Mouse (Mus musculus) liver (tissue): ENCODE results near the gene Inpp4b.
"Not testable (repeated sequence)": the region's sequence is repeated elsewhere in the genome, so short reads cannot be mapped to it uniquely, and the experiment has no call there.

ENCODE experiments used
- DNase-seq: peaks from one replicate; pipeline ENCODE4 v3.0.0-alpha.2; 2020; ENCODE audit warnings: mixed read lengths

The Inpp4b gene

GRCm38 (mm10) chr8:81780921-81781675 lies 438.7 kb downstream of the Inpp4b start:
- DNase-seq: no peak

DNA sequence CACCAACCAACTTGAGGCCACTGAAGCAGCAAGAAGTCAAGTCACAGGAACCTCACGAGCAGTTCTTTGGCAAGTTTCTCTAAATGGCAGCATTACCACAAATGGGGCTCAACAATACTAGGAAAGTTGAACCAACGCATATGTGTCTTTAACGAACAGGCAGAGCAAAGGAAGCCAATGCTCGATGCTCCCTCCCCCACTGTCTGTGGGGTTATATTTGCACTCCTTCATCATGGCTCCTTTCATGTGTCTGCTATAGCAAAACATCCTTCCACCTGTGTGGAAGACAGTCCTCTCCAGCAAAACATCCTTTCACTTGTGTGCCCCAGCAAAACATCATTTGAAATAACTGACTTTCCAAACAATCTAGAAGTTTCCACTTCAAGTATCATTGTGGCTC lies 440.4 kb downstream of the Inpp4b start:
- DNase-seq: no peak

DNA sequence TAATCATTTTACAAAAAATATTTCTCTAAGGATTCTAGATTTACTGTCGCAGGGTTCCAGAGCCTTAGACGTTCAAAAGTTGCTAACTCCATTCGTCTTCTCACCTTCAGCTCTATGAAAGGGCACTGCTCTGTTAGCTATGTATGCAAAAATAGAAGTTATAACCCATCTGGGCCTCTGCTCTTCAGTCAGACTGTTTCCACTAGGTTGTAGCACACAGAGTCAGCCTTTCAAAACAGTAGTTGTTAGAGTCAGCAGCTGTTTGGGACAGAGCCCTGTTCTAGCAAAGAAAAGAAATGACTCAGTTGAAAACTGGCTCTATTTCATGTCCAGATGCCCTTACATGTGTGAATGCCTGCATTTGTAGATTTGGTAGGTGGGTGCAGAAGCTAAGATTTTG lies 442.4 kb downstream of the Inpp4b start:
- no peak for DNase-seq

DNA sequence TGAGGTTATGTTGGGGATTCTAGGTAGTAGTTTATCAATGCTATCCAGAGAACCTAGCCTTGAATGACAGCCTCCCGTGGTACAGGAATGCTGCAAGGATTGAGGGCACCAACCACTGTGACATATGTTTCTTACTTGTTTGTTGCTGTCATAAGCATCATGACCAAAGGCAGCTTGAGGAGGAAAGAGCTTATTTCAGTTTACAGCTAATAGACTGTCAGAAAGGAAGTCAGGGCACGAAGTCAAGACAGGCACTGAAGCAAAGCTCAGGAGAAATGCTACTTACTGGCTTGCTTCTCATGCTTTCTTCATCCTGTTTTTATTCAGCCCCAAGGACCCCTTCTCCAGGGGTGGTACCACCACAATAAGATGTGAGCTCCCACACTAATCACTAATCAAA lies 446.1 kb downstream of the Inpp4b start:
- no peak for DNase-seq

- DNase-seq: no peak
Measured at GRCm38 (mm10) chr8:81792649-81793048, 450.3 kb downstream of the Inpp4b start.

GRCm38 (mm10) chr8:81798501-81798900 lies 456.1 kb downstream of the Inpp4b start:
- no peak for DNase-seq

GRCm38 (mm10) chr8:81800792-81801191 lies 458.4 kb downstream of the Inpp4b start:
- no peak for DNase-seq

DNA sequence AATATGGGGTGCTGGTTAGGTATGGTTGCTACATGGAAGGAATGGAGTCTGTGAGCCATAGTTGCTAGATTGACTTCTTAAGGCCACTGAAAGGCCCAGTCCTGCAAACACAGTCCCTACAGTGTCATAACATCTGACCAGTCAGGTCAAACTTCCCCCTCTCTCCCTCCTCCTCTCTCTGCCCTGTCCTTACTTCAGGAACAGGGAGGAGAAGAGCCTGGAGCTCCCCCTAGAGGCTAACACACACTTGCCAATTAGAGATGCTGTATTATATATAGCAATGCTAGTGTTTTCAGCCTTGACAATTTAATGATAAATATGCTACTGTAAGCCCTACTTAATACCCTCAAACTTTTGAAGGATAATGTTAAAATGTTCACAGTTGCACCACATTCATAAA lies 464.4 kb downstream of the Inpp4b start:
- peak; percentile 70 for DNase-seq

DNA sequence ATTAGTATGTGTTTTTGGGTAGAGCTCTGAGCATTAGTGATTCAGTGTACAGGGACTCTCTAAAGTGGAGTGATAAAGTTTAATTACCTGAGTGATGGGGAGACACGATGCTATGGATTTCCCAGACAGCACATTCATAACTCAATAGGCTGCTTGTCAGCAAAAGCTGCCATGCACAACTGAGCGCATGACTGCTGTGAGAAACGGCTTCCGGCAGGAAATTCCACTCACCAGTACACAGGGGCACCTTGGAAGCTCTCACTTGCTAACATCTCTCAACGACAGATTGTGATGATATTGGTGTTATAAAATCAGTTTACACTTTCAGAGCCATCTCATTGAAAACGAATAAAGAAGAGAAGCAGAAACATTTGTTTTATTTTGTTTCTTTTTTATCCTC lies 465.2 kb downstream of the Inpp4b start:
- DNase-seq: no peak

DNA sequence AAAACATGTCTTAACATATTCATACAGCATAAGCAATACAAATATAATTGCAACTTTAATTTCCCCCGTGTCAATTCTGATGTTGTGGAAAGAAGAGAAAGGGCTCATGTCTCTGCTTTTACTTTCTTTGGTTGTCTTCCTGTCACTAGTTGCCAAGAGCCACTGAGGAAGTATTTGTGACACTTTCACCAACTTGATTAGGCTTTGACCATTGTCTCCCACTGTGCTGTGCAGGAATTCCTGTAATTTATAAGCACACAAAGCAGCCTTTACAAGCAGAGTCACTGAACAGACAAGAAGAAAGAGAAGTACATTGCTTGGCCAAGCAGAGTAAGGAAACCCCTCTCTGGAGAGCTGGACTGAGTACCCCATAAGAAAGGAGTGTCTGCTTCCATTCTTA lies 466.1 kb downstream of the Inpp4b start:
- DNase-seq: no peak

DNA sequence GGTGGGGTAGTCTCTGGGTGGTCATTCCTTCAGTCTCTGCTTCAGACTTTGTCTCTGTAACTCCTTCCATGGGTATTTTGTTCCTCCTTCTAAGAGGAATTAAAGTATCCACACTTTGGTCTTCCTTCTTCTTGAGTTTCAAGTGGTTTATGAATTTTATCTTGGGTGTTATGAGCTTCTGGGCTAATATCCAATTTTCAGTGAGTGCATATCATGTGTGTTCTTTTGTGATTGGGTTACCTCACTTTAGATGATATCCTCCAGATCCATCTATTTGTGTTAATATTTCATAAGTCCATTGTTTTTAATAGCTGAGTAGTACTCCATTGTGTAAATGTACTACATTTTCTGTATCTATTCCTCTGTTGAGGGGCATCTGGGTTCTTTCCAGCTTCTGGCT lies 467.1 kb downstream of the Inpp4b start:
- not testable (repeated sequence) for DNase-seq

DNA sequence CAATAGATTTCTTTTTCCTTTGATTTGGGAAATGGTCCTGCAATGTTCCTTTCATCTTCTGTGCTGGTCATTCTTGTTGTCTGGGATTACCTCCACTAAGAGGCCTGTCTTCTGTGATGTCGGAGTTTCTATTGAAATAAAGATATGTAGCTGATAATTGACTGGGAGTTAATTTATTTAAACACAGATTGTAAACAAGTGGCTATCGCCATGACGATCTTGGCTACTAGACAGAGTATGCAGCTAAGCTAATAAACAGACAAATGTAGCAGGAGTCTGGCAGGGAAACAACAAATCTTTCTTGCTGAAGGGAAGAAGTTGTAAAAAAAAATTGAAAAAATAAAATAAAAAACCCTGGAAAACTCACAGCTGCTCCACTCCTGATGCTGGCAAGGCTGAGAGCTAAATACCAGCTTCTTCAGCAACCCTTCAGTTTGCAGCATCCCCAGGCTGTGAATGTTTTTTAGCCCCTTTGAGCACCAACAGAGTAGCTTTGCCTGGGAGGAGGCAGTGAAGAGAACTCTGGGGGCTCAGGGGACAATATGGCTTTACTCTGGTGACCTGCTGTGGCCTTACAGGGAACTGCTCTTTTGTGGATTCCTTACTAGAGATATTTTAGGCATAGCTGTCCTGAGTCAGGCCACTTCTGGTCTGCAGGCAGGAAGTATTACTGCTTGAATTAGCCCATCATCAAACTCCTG lies 469.8 kb downstream of the Inpp4b start:
- DNase-seq: no peak

- no peak for DNase-seq
Measured at GRCm38 (mm10) chr8:81814742-81815141, 472.4 kb downstream of the Inpp4b start.

DNA sequence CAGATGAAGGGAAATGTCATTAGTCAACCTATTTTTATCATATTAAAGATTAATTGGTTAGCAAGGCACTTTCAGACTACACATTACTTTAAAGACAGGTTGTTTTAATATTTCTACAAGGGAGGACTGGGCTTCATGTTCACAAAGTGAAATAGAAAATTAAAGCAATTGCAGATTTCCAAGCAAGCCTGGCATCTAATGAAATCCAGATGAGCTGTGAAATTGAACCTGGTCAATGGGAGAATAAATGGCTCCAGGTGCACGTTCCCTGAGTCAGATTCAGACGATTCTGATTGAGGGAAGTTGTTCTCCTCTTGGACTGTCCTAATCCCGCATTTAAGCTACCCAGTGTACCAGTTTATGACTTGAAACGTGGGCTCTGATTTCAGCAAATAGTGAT lies 473.2 kb downstream of the Inpp4b start:
- no peak for DNase-seq

DNA sequence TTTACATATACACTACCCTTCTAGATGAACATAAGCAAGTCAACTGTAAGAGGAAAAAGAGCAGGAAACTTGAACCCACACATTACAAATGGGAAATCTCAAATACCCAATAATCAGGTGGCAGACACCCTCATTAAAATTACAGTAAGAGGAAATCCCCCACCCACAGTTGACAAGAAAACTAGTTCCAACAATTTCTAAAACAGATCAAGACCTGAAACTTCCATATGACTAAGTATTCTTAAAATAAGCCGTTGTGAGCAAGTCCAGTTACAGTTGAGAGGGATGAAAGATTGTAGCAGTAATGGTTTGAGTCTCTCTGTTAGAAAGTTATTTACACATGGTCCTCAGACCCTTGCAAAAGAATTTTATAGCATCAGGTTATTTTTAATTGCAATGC lies 480.8 kb downstream of the Inpp4b start:
- DNase-seq: no peak

GRCm38 (mm10) chr8:81824975-81825374 lies 482.6 kb downstream of the Inpp4b start:
- no peak for DNase-seq

- no peak for DNase-seq
Measured at GRCm38 (mm10) chr8:81826406-81826805, 484.1 kb downstream of the Inpp4b start.

- DNase-seq: no peak
Measured at GRCm38 (mm10) chr8:81827306-81827913, 485.1 kb downstream of the Inpp4b start.

- DNase-seq: no peak
Measured at GRCm38 (mm10) chr8:81831430-81831829, 489.1 kb downstream of the Inpp4b start.

GRCm38 (mm10) chr8:81833852-81834251 lies 491.5 kb downstream of the Inpp4b start:
- no peak for DNase-seq

- no peak for DNase-seq
Measured at GRCm38 (mm10) chr8:81840512-81840911, 498.2 kb downstream of the Inpp4b start.

- DNase-seq: no peak
Measured at GRCm38 (mm10) chr8:81844104-81844982, 502.0 kb downstream of the Inpp4b start.

DNA sequence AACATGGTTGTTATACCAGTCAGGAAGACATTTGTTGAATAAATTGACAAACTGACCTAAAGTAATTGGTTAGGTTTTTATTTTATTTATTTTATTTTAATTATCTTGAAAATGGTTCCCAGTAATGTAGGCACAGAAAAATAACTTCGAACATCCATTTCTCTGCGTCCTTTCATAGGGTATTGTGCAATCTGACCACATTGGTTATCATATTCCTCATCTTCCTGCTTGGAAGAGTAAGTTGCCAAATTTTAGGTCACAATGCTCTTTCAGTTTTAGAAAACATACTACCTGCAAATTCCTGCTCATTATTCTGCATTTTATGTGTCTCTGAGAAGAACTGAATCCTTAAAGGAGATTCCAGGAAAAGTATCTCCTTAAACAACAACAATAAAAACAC lies 505.6 kb downstream of the Inpp4b start:
- no peak for DNase-seq
